Mouse (Mus musculus) heart, adult 2 months (tissue): ENCODE results near the gene Hemgn. TPM values are rescaled to one million over a fixed set of nuclear protein-coding genes. Genes with fewer than 3 reads are reported as not detected.

Experiments
- DNase-seq, 2 experiments: peaks; one replicate each; pipeline ENCODE4 v3.0.0; 2021
- H3K27ac ChIP-seq: fragments of 200-600 bp; 2 replicates; pipeline ENCODE4 v1.8.1; 2022
- H3K27me3 ChIP-seq: fragments of 200-500 bp; 2 replicates; pipeline ENCODE4 v1.6.1; 2012; ENCODE audit warnings: mild to moderate bottlenecking, low read length, inconsistent platforms, mixed read lengths; ENCODE audit not compliant: control insufficient read depth, insufficient read depth
- H3K36me3 ChIP-seq: fragments of 200-500 bp; 2 replicates; pipeline ENCODE4 v1.6.1; 2012; ENCODE audit warnings: low read length, inconsistent platforms; ENCODE audit not compliant: control insufficient read depth, insufficient read depth
- H3K4me1 ChIP-seq: fragments of 200-500 bp; 2 replicates; pipeline ENCODE4 v1.6.1; 2011; ENCODE audit warnings: low read length; ENCODE audit not compliant: control insufficient read depth, insufficient read depth
- H3K4me3 ChIP-seq: fragments of 200-600 bp; 2 replicates; pipeline ENCODE4 v1.8.1; 2022
- H3K79me2 ChIP-seq: fragments of 200-500 bp; replicated peaks from 2 replicates; pipeline ENCODE4 v1.6.1; 2012; ENCODE audit warnings: mild to moderate bottlenecking, inconsistent platforms, low read length, moderate library complexity, mixed read lengths; ENCODE audit not compliant: control insufficient read depth, insufficient read depth
- H3K9ac ChIP-seq: fragments of 200-500 bp; 2 replicates; pipeline ENCODE4 v1.6.1; 2012; ENCODE audit warnings: low read depth, mild to moderate bottlenecking, control low read depth, inconsistent platforms, low read length, mixed read lengths
- CTCF ChIP-seq: fragments of 200-600 bp; IDR thresholded peaks from 2 replicates; pipeline ENCODE4 v1.8.1; 2022; ENCODE audit warnings: antibody characterized with exemption, mild to moderate bottlenecking, moderate library complexity
- EP300 ChIP-seq: fragments of 200-500 bp; IDR thresholded peaks from 2 replicates; pipeline ENCODE4 v1.6.1; 2011; ENCODE audit warnings: low read depth, low read length, control low read depth; ENCODE audit not compliant: insufficient read depth
- POLR2A ChIP-seq: fragments of 200-500 bp; IDR thresholded peaks from 2 replicates; pipeline ENCODE4 v1.6.1; 2011; ENCODE audit warnings: mild to moderate bottlenecking, low read depth, low read length, control low read depth; ENCODE audit not compliant: insufficient read depth
- WGBS: fragments of 180-500 bp; shearing (Covaris S2); methylation state at CpG from one replicate; pipeline ENCODE4 v1.1.7; 2018; 5-methylcytosine and 5-hydroxymethylcytosine counted together
- intact Hi-C: fragments of 180-260 bp; cut with DNase I; formaldehyde crosslinking; loops from one replicate; pipeline ENCODE4 v1.15.1; 2025
- polyA plus RNA-seq: library from polyadenylated mRNA; depleted of rRNA; stranded (reverse); fragments of >200 nt; gene quantifications from 2 replicates; pipeline ENCODE4 v1.2.3, GENCODE M21; 2012
- total RNA-seq, 2 experiments: library from RNA; stranded (reverse); gene quantifications; 2 replicates each; pipeline ENCODE4 v1.2.3; 2021

The Hemgn gene
- total and polyA plus RNA-seq, 3 experiments, result 0.06 to 0.73 (median 0.10) TPM

DNA sequence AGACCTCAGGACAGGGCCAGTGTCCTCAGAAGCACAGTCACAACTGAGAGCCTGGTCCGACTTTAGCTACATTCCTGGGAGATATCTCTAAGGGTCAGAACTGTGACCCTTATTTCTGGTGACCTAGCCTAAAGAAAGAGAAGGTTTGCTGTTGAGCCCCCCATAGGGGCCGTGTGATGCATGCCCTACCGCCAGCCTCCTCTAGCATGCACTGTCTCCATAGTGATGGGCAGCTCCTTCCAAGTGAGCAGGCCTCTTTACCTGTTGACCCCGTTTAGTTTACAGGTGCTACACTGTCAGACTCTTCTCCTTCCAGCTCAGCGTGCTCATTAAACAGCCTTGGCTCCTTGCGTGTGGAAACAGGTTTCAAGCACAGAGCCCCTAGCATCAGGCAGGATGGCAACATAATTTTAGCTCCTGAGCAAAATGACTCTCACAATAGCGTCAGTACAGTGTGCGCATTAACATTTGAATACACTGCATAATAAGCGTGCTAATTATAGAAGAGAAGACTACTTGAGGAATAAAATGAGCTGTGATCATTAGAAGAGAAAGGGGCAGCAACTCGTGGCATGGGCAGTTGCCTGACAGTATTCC is 15.7 kb upstream of the Hemgn start:
- H3K4me1 ChIP-seq, result no peaks in the 10 kb centered on the region
- no peak for DNase-seq
- no peak overlapping the region for H3K27ac ChIP-seq
- intact Hi-C loops, result no loop called here
- no peaks in the 10 kb centered on the region for H3K27me3 ChIP-seq
- 76% methylated on average over 10 of the region's 10 CpGs for WGBS
- TF ChIP-seq EP300 (no peak), CTCF (no peak), POLR2A (no peak)
- H3K9ac ChIP-seq, result no peak overlapping the region
- H3K36me3 ChIP-seq, result no peaks in the 10 kb centered on the region
- no peaks in the 10 kb centered on the region for H3K79me2 ChIP-seq
- H3K4me3 ChIP-seq, result no peak overlapping the region

DNA sequence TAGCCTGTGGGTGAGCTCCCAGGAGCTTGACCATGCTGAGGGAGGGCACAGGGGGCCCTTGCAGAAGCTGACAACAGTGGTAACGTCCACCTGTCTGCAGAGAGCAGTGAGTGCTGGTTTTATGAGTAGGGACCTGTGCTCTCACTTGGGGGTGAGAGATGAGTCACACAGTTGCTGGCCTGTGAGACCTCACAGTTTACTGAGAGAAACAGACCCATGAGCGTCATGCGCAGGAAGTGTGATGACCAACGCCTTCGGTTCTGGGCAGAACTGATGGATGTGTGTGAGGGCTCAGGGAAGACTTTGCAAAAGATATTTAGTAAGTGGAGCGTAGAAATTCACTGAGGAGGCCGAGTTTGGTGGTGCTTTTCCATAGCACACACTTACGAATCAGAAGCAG is 9.3 kb upstream of the Hemgn start:
- no peak overlapping the region for H3K4me3 ChIP-seq
- intact Hi-C loops, result no loop called here
- H3K36me3 ChIP-seq, result no peaks in the 10 kb centered on the region
- no peaks in the 10 kb centered on the region for H3K27me3 ChIP-seq
- WGBS, result 78% methylated on average over 8 of the region's 8 CpGs
- H3K9ac ChIP-seq, result no peak overlapping the region
- H3K79me2 ChIP-seq, result no peaks in the 10 kb centered on the region
- H3K27ac ChIP-seq, result no peak overlapping the region
- TF ChIP-seq POLR2A (no peak), CTCF (no peak), EP300 (no peak)
- H3K4me1 ChIP-seq, result no peaks in the 10 kb centered on the region
- DNase-seq, result no peak

DNA sequence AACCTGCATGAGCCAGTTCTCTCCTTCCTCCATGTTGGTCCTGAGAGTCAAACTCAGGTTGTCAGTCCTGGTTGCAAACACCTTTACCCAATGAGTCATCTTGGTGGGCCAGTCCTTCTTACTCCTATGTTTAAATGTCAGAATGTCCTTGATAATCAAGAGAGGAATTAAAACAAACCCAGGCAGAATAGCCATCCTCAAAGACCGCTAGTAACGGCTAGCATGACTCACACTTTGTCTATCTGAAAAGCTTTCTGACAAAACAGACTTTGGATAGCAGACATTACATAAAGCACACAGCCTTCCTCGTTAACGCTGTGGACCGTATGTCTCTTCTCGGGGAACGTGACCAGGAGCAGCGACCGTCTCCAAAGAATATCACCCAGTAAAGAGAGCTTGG is 5.5 kb upstream of the Hemgn start:
- Histone ChIP-seq H3K36me3 (no peaks in the 10 kb centered on the region), H3K9ac (no peak overlapping the region), H3K4me3 (no peak overlapping the region), H3K4me1 (no peaks in the 10 kb centered on the region), H3K79me2 (no peaks in the 10 kb centered on the region), H3K27ac (no peak overlapping the region), H3K27me3 (no peaks in the 10 kb centered on the region)
- no peak for DNase-seq
- intact Hi-C loops, result no loop called here
- WGBS, result 45% methylated on average over 9 of the region's 9 CpGs
- no peak for TF ChIP-seq EP300
- TF ChIP-seq POLR2A, result no peak
- no peak for TF ChIP-seq CTCF

DNA sequence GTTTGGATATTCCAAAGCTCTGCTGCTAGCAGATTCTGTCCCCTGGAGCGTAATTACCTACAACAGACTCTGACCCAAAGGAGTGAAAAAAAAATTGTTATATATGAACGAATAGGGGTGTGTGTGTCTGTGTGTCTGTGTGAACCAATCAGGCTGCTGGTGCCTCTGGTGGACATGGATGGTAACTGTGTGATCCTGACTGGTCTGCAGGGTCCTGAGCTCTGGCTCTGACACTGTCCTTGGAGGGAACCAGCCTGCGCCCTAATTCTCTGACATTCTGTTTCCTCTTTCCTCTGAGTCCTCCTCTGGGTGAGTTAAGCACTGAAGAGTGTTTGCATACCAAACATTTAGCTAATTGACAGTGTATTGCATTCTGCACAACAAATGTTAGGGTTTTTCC is 4.2 kb upstream of the Hemgn start:
- TF ChIP-seq CTCF, result peak; percentile 28; the same call in 1 of the 2 replicates
- no peak for TF ChIP-seq POLR2A
- TF ChIP-seq EP300, result no peak
- Histone ChIP-seq H3K79me2 (no peaks in the 10 kb centered on the region), H3K4me1 (no peaks in the 10 kb centered on the region), H3K27ac (no peak overlapping the region), H3K4me3 (no peak overlapping the region), H3K9ac (no peak overlapping the region), H3K27me3 (no peaks in the 10 kb centered on the region), H3K36me3 (no peaks in the 10 kb centered on the region)
- DNase-seq, result peak in 1 of 2 experiments; percentile 7
- intact Hi-C loops, result no loop called here
- 64% methylated on average over 3 of the region's 3 CpGs for WGBS

DNA sequence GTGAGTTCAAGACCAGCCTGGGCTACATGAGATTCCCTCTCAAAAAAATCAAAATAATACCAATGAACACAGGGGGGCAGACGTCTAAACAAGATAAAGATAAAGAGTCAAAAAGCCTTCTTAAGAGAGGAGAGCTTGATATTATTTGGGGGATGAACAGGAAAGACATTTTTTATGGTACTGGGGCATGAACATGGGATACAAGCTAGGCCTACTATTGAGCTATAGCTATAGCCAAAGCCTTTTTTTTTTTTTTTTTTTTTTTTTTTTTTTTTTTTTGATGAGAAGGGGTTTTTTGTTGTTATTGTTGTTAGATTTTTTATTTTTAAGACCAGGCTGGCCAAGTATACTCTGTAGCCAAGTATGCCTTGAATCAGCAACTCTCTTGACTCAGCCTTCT is 1.2 kb downstream of the Hemgn start:
- TF ChIP-seq EP300 (no peak), CTCF (no peak), POLR2A (no peak)
- H3K4me1 ChIP-seq, result no peaks in the 10 kb centered on the region
- no peak overlapping the region for H3K27ac ChIP-seq
- no peaks in the 10 kb centered on the region for H3K27me3 ChIP-seq
- no peak overlapping the region for H3K4me3 ChIP-seq
- H3K9ac ChIP-seq, result no peak overlapping the region
- H3K79me2 ChIP-seq, result no peaks in the 10 kb centered on the region
- DNase-seq, result no peak
- 40% methylated on average over 1 of the region's 1 CpGs for WGBS
- H3K36me3 ChIP-seq, result no peaks in the 10 kb centered on the region
- intact Hi-C loops, result no loop called here

DNA sequence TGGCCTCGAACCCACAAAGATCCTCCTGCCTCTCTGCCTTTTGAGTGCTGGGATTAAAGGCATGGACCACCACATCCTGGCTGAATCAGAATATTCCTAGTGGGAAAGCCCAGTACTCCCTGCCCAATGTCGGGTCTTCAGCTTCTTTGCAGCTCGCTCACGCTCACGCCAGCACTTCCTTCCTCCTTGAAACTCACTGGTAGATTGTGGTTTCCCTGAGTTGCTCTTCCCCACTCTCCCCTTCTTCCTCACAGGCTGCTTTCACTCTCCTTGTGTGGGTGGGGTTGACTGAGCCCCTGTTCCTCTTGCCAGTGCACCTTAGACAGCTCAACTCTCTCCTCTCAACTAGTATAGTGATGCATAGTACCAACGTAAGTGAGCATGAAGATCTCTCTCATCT is 1.8 kb downstream of the Hemgn start:
- intact Hi-C loops, result no loop called here
- H3K9ac ChIP-seq, result no peak overlapping the region
- H3K27ac ChIP-seq, result no peak overlapping the region
- no peaks in the 10 kb centered on the region for H3K36me3 ChIP-seq
- no peaks in the 10 kb centered on the region for H3K4me1 ChIP-seq
- WGBS, result 51% methylated on average over 6 of the region's 6 CpGs
- H3K4me3 ChIP-seq, result no peak overlapping the region
- H3K27me3 ChIP-seq, result no peaks in the 10 kb centered on the region
- no peak for TF ChIP-seq CTCF
- no peak for TF ChIP-seq EP300
- no peak for TF ChIP-seq POLR2A
- no peaks in the 10 kb centered on the region for H3K79me2 ChIP-seq
- peak in 1 of 2 experiments; percentile 44 for DNase-seq
